Mouse (Mus musculus): ENCODE measurements around the gene Slc35e3.

DNA sequence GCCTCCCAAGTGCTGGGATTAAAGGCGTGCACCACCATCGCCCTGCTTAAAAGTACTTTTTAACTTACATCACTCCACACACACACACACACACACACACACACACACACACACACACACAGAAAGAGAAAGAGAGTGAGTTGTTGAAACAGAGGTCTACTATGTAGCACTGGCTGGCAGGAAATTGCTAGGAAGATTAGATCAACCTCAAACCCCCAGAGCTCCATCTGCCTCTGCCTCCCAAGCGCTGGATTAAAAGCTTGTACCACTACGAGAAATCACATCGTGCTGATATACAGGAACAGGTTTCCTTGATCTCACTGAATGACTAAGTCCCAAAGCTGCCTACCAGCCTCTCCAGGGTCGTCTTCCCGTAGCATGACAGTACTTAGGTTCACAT, 38.5 kb upstream of the Slc35e3 start:
- TF ChIP-seq CTCF (IDR thresholded peaks at IDR 0.05; ENCODE audit: insufficient read depth, low read length) (no peak), POLR2A (IDR thresholded peaks at IDR 0.05; ENCODE audit: borderline replicate concordance, extremely low read depth, low read depth, low read length) (no peak)
